Mouse (Mus musculus) MEL (cell line): ENCODE results near the gene Flnb. TPM values are rescaled to one million over a fixed set of nuclear protein-coding genes. Genes with fewer than 3 reads are reported as not detected.

Source experiments
- DNase-seq: peaks from one replicate; pipeline ENCODE4 v3.0.0; 2011; ENCODE audit warnings: low read depth, low spot score
- H3K27ac ChIP-seq: 2 replicates; pipeline ENCODE4 v1.5.1; 2012; ENCODE audit warnings: low read depth, mild to moderate bottlenecking, control low read depth, low read length, moderate library complexity; ENCODE audit not compliant: control insufficient read depth
- H3K27me3 ChIP-seq, 2 experiments: fragments of 150-350 bp in 1 of 2; sonication (generic) in 1 of 2; 2 replicates each; pipeline ENCODE4 v1.6.1; 2012; ENCODE audit warnings: low read length in 2 of 2, mild to moderate bottlenecking in 2 of 2, improper control_type of control experiment in 1 of 2, moderate library complexity in 1 of 2; ENCODE audit not compliant: insufficient read depth in 2 of 2, control insufficient read depth in 1 of 2
- H3K36me3 ChIP-seq, 2 experiments: 2 replicates each; pipeline ENCODE4 v1.6.1; 2012 to 2014; ENCODE audit warnings: low read length in 2 of 2, improper control_type of control experiment in 1 of 2, inconsistent platforms in 1 of 2, mild to moderate bottlenecking in 1 of 2; ENCODE audit not compliant: insufficient read depth in 2 of 2, control insufficient read depth in 1 of 2
- H3K4me1 ChIP-seq, 2 experiments: fragments of 150-350 bp in 1 of 2; sonication (generic) in 1 of 2; 2 replicates each; pipeline ENCODE4 v1.6.1; 2012; ENCODE audit warnings: low read length in 2 of 2, improper control_type of control experiment in 1 of 2, mild to moderate bottlenecking in 1 of 2; ENCODE audit not compliant: insufficient read depth in 2 of 2, control insufficient read depth in 1 of 2
- H3K4me3 ChIP-seq, 2 experiments: fragments of 150-350 bp in 1 of 2; sonication (generic) in 1 of 2; 2 replicates each; pipeline ENCODE4 v1.5.1; 2012; ENCODE audit warnings: low read depth in 2 of 2, low read length in 2 of 2, mild to moderate bottlenecking in 2 of 2, moderate library complexity in 2 of 2, control low read depth in 1 of 2, improper control_type of control experiment in 1 of 2; ENCODE audit not compliant: control insufficient read depth in 1 of 2, insufficient read depth in 1 of 2
- H3K79me2 ChIP-seq: 2 replicates; pipeline ENCODE4 v1.6.1; 2012; ENCODE audit warnings: mild to moderate bottlenecking, low read length, moderate library complexity; ENCODE audit not compliant: control insufficient read depth, poor library complexity, insufficient read depth
- H3K9ac ChIP-seq: 2 replicates; pipeline ENCODE4 v1.6.1; 2012; ENCODE audit warnings: low read depth, mild to moderate bottlenecking, control low read depth, low read length, moderate library complexity; ENCODE audit not compliant: control insufficient read depth, poor library complexity, severe bottlenecking
- H3K9me3 ChIP-seq: fragments of 150-350 bp; sonication (generic); replicated peaks from 2 replicates; pipeline ENCODE4 v1.6.1; 2012; ENCODE audit warnings: mild to moderate bottlenecking, low read length, improper control_type of control experiment, moderate library complexity; ENCODE audit not compliant: insufficient read depth
- CHD2 ChIP-seq: IDR thresholded peaks from 2 replicates; pipeline ENCODE4 v1.6.1; 2011; ENCODE audit warnings: low read length, improper control_type of control experiment
- CTCF ChIP-seq, 3 experiments: IDR thresholded peaks in 2 of 3; conservative IDR thresholded peaks in 1 of 3; 2 replicates each; pipeline ENCODE4 v1.5.1; 2011 to 2012; ENCODE audit warnings: low read length in 3 of 3, low read depth in 2 of 3, mild to moderate bottlenecking in 2 of 3, improper control_type of control experiment in 1 of 3, inconsistent platforms in 1 of 3, mixed read lengths in 1 of 3, moderate library complexity in 1 of 3; ENCODE audit not compliant: control insufficient read depth in 1 of 3, insufficient read depth in 1 of 3, poor library complexity in 1 of 3, severe bottlenecking in 1 of 3
- E2F4 ChIP-seq: IDR thresholded peaks from 2 replicates; pipeline ENCODE4 v1.6.1; 2011; ENCODE audit warnings: low read depth, low read length, improper control_type of control experiment, borderline replicate concordance
- ELF1 ChIP-seq: IDR thresholded peaks from 2 replicates; pipeline ENCODE4 v1.6.1; 2014; ENCODE audit warnings: low read depth, mild to moderate bottlenecking, inconsistent platforms, low read length, improper control_type of control experiment, moderate library complexity
- GABPA ChIP-seq: IDR thresholded peaks from 2 replicates; pipeline ENCODE4 v1.6.1; 2012; ENCODE audit warnings: low read depth, mild to moderate bottlenecking, inconsistent platforms, low read length, improper control_type of control experiment, moderate library complexity
- GATA1 ChIP-seq: IDR thresholded peaks from 2 replicates; pipeline ENCODE4 v1.6.1; 2011; ENCODE audit warnings: low read depth, low read length, improper control_type of control experiment
- KAT2A ChIP-seq: conservative IDR thresholded peaks from 2 replicates; pipeline ENCODE4 v1.6.1; 2012; ENCODE audit warnings: low read depth, low read length, improper control_type of control experiment, inconsistent platforms
- MXI1 ChIP-seq: IDR thresholded peaks from 2 replicates; pipeline ENCODE4 v1.6.1; 2011; ENCODE audit warnings: mild to moderate bottlenecking, low read depth, low read length, improper control_type of control experiment
- NELFE ChIP-seq: IDR thresholded peaks from 2 replicates; pipeline ENCODE4 v1.6.1; 2011; ENCODE audit warnings: low read depth, low read length, improper control_type of control experiment
- POLR2AphosphoS2 ChIP-seq: IDR thresholded peaks from 2 replicates; pipeline ENCODE4 v1.6.1; 2011; ENCODE audit warnings: low read length, improper control_type of control experiment
- RAD21 ChIP-seq: IDR thresholded peaks from 2 replicates; pipeline ENCODE4 v1.6.1; 2011; ENCODE audit warnings: mild to moderate bottlenecking, low read depth, low read length, improper control_type of control experiment
- SMC3 ChIP-seq: IDR thresholded peaks from 2 replicates; pipeline ENCODE4 v1.6.1; 2011; ENCODE audit warnings: low read depth, low read length, improper control_type of control experiment
- TAL1 ChIP-seq: IDR thresholded peaks from 2 replicates; pipeline ENCODE4 v1.6.1; 2012; ENCODE audit warnings: mild to moderate bottlenecking, inconsistent platforms, low read length, moderate library complexity, mixed read lengths
- TBP ChIP-seq: IDR thresholded peaks from 2 replicates; pipeline ENCODE4 v1.8.0; 2011; ENCODE audit warnings: low read depth, low read length, improper control_type of control experiment
- TCF12 ChIP-seq: IDR thresholded peaks from 2 replicates; pipeline ENCODE4 v1.6.1; 2014; ENCODE audit warnings: low read depth, mild to moderate bottlenecking, inconsistent platforms, low read length, improper control_type of control experiment, moderate library complexity
- ZC3H11A ChIP-seq: IDR thresholded peaks from 2 replicates; pipeline ENCODE4 v1.6.1; 2012; ENCODE audit warnings: low read depth, mild to moderate bottlenecking, inconsistent platforms, low read length, improper control_type of control experiment
- ZNF384 ChIP-seq: IDR thresholded peaks from 2 replicates; pipeline ENCODE4 v1.6.1; 2012; ENCODE audit warnings: low read depth, mild to moderate bottlenecking, inconsistent platforms, low read length, improper control_type of control experiment
- polyA plus RNA-seq, 2 experiments: library from polyadenylated mRNA; stranded (reverse) in 1 of 2; unstranded in 1 of 2; fragments of >175 nt in 1 of 2; fragments of >200 nt in 1 of 2; gene quantifications; 2 replicates each; pipeline versions ENCODE4 v1.2.1 to v1.2.4; 2012; ENCODE audit warnings: low replicate concordance in 2 of 2, low read depth in 1 of 2; ENCODE audit not compliant: insufficient read length in 2 of 2, insufficient read depth in 1 of 2, missing spikeins in 1 of 2
- total RNA-seq: library from RNA; depleted of rRNA; stranded (reverse); fragments of 300-350 nt; gene quantifications from 2 replicates; pipeline ENCODE4 v1.2.3, GENCODE M21; 2012

The Flnb gene
- total and polyA plus RNA-seq, 3 experiments, result 1.0 to 3.1 TPM; not detected in 1

- H3K27ac ChIP-seq, result no peak overlapping the region
- no peaks in the 10 kb centered on the region for H3K9me3 ChIP-seq
- H3K36me3 ChIP-seq, result no peaks in the 10 kb centered on the region
- no peak overlapping the region for H3K4me3 ChIP-seq
- TF ChIP-seq SMC3 (peak; percentile 42), MXI1 (no peak), TCF12 (no peak), GATA1 (no peak), CTCF (IDR thresholded peaks at IDR 0.05 in 2 of 3, conservative IDR thresholded peaks at IDR 0.05 in 1 of 3; ENCODE audit: control insufficient read depth in 1 of 3, insufficient read depth in 1 of 3, low read depth in 2 of 3, low read length in 3 of 3, poor library complexity in 1 of 3, severe bottlenecking in 1 of 3) (peak; percentile 19 to 51 (median 50); a peak in 4 of 6 replicates), KAT2A (no peak), CHD2 (no peak), POLR2AphosphoS2 (no peak), RAD21 (peak; percentile 19), ZNF384 (no peak), GABPA (no peak), ELF1 (no peak), E2F4 (no peak)
- no peaks in the 10 kb centered on the region; a peak in 1 of 4 replicates for H3K27me3 ChIP-seq
- peak; percentile 23 for DNase-seq
- no peaks in the 10 kb centered on the region for H3K79me2 ChIP-seq
- no peaks in the 10 kb centered on the region for H3K4me1 ChIP-seq
- no peak overlapping the region for H3K9ac ChIP-seq
Observed at GRCm38 (mm10) chr14:7801831-7802230, 15.9 kb upstream of the Flnb start.

GRCm38 (mm10) chr14:7803874-7804557 is 13.7 kb upstream of the Flnb start:
- Histone ChIP-seq H3K9me3 (no peaks in the 10 kb centered on the region), H3K4me3 (no peak overlapping the region), H3K4me1 (peaks cover 0 to 2% of the 10 kb centered on the region in 2 experiments; a peak in 1 of 4 replicates), H3K36me3 (no peaks in the 10 kb centered on the region), H3K27ac (no peak overlapping the region), H3K27me3 (no peaks in the 10 kb centered on the region; a peak in 1 of 4 replicates), H3K79me2 (no peaks in the 10 kb centered on the region), H3K9ac (no peak overlapping the region)
- DNase-seq, result no peak
- TF ChIP-seq E2F4, result no peak
- no peak for TF ChIP-seq TAL1
- TF ChIP-seq ZC3H11A, result no peak
- no peak for TF ChIP-seq TBP
- TF ChIP-seq NELFE, result no peak
- TF ChIP-seq RAD21, result no peak
